Mouse (Mus musculus) T-helper 2 cell (primary cell): Measurements from ENCODE around the gene Cstf3.
"Not testable (repeated sequence)": the region's sequence is repeated elsewhere in the genome, so short reads cannot be mapped to it uniquely, and the experiment has no call there.

Experiments used
- in situ Hi-C: fragments of 300-600 bp; cut with MboI, MseI; formaldehyde crosslinking; loops from one replicate; pipeline ENCODE4 v1.15.1; 2025; ENCODE audit warnings: high pct_unique_total_duplicates

Cstf3 gene

GRCm38 (mm10) chr2:104590068-104590828, at the start of gene Cstf3:
TSS of gene Cstf3 (plus strand) at chr2:104590523.
- in situ Hi-C loops, result no loop called here

GRCm38 (mm10) chr2:104556711-104557110, 33.6 kb upstream of the Cstf3 start:
- in situ Hi-C loops, result not testable (repeated sequence)

DNA sequence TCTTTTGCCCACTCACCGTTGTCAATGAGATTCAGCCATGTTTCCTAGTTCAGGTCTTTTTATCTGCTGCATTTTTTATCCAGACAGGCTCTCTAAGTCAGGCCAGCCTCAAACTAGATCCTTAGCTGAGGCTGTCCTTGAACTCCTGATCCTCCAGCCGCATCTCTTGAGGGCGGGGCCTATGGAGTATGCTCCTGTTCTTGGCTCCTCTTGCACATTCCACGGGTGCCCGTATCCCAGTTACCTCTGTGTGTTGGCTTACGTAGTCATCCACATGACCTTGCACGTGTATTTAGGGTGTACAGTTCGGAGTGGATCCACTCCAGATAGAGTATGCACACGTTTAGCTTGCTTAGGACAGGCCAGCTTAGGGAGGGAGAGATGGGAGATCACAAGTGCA, 32.6 kb upstream of the Cstf3 start:
- in situ Hi-C loops, result no loop called here

- in situ Hi-C loops, result no loop called here
These were observed 32.0 kb upstream of the Cstf3 start for GRCm38 (mm10) chr2:104558326-104558725.

GRCm38 (mm10) chr2:104558938-104559337, 31.4 kb upstream of the Cstf3 start:
- in situ Hi-C loops, result no loop called here

DNA sequence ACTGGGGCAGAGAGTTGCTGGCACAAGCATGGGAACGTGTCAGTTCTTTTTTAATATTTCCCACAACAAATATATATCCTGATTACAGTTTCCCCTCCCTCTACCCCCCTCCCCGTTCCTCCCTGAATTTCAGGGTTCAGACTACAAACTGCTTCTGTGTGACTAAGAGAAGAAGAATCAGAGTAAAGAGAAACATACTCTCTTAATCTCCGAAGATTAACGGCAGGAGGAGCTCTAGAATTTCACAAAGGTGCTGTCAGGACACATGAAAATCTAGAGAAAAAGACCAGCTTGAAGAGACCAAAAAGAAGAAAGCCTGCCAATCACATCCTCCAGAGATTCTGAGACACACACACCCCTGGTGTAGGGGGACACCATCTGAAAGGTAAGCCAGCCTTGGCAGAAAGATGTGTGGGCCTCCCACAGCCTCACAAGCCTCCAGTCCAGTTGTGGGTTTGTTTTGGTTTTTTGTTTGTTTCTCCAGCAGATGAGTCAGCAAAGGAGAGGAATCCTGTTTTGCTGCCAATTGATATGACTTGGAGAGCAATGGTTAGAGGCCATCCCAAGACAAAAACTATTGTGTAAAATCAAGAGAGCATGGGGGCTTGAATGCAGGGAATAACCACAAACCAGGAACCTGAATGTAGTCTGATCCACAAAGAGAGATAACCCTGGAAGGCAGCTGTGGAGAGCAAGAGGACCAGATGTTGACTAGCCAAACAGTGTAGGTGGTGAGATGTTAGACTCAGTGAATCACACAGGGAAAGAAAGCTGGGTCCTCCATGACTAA, 30.5 kb upstream of the Cstf3 start:
- in situ Hi-C loops, result no loop called here

DNA sequence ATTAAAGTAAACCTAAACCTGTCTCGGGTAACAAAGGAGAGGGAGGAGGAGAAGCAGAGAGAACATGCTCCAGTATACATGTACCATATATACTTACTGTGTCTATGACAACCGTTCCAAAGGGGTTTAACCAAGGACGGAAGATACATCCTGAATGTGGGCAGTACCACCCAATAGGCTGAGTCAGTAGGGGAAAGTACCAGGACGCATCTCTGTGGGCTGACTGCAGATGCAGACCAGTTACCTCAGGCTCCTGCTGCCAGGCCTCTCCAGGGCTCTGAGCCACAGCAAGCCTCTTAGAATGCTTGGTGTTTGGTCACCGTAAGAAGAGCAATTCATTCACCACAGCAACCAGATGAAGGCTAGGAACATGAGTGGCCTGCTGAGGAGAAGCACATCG, 28.9 kb upstream of the Cstf3 start:
- in situ Hi-C loops, result no loop called here

GRCm38 (mm10) chr2:104561986-104562532, 28.3 kb upstream of the Cstf3 start:
- in situ Hi-C loops, result no loop called here

DNA sequence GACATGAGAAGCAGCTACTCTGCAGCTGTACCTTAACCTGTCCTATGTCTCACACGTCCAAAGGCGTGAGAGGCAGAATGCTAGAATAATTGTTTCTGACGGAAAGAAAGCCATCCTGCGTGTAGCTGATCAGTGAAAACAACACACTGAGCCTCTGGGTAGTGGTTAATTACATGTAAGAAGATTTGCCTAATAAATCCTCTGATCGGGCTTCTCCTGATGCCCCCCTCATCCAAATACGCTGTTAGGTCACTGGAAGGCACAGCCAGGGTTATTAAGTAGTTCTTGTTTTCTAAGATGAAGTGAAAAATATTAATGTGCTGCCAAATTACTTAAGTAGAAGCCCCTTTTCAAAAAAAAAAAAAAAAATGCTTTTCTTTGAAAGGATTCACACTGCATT, 18.3 kb upstream of the Cstf3 start:
- in situ Hi-C loops, result no loop called here

- in situ Hi-C loops, result loop anchor here (5.0 kb wide), 1 partner anchor 134 kb away; no protein-coding TSS in a partner anchor
These were observed 14.1 kb upstream of the Cstf3 start for GRCm38 (mm10) chr2:104576216-104576615.

DNA sequence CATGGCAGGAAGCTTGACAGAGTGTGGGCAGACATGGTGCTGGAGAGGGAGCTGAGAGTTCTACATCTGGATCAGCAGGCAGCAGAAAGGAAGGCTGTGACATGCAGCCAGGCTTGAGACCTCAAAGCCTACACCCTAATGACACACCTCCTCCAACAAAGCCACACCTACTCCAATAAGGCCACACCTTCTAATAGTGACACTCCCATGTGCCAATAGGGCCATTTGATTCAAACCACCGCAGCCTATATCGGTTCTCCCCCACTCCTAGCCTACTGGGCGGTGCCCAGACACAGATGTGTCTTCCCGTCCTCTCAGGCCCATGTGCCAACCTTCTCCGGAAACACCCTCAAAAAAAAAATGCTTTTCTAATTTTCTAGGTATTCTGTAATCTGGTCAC, 12.3 kb upstream of the Cstf3 start:
- in situ Hi-C loops, result loop anchor here (5.0 kb wide), 1 partner anchor 136 kb away; no protein-coding TSS in a partner anchor

DNA sequence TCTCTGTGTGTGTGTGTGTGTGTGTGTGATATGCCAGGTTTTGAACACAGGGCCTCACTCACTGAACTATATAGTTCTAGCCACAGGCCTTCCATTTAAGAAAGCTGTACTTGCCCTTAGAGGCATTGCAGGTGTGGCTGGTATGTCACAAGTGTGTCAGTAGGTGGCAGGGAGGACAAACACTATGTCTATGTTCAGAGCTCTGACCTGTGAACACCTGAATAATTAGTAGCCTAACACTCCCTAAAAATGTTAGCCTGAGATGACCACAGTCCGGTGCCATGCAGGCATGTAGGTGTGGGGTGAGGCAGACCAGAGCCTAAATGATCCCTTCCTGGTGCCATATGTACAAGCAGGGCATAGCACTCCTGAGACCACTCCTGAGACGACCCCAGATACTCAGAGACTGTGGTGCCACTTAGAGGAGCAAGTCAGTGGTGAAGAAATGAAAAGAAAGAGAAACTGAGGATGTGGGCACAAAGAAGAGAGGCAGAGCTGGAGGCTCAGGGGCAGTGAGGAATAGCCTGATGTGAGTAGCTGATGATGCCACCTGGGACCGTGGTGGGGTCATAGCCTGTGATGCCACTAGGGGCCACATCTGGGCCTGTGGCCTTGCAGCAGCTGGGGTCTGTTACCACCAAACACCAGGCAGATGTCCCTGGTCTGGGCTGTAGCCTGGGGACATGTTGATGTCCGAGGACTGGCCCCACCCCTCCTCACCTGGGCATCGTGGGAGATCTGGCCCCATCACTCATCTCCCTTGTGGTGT, 11.3 kb upstream of the Cstf3 start:
- in situ Hi-C loops, result loop anchor here (5.0 kb wide), 1 partner anchor 137 kb away; no protein-coding TSS in a partner anchor

- in situ Hi-C loops, result loop anchor here (5.0 to 10.0 kb wide), 2 partner anchors 138 to 445 kb away; no protein-coding TSS in a partner anchor
These were observed 10.4 kb upstream of the Cstf3 start for GRCm38 (mm10) chr2:104579784-104580446.

- in situ Hi-C loops, result loop anchor here (10.0 kb wide), 1 partner anchor 447 kb away; no protein-coding TSS in a partner anchor
These were observed 8.9 kb upstream of the Cstf3 start for GRCm38 (mm10) chr2:104581281-104581879.

- in situ Hi-C loops, result loop anchor here (10.0 kb wide), 1 partner anchor 448 kb away; no protein-coding TSS in a partner anchor
These were observed 7.3 kb upstream of the Cstf3 start for GRCm38 (mm10) chr2:104583032-104583431.

GRCm38 (mm10) chr2:104584226-104584625, 6.1 kb upstream of the Cstf3 start:
- in situ Hi-C loops, result loop anchor here (10.0 kb wide), 1 partner anchor 449 kb away; no protein-coding TSS in a partner anchor

GRCm38 (mm10) chr2:104585645-104586044, 4.7 kb upstream of the Cstf3 start:
- in situ Hi-C loops, result loop anchor here (10.0 kb wide), 1 partner anchor 451 kb away; no protein-coding TSS in a partner anchor

GRCm38 (mm10) chr2:104588552-104588951, 1.8 kb upstream of the Cstf3 start:
- in situ Hi-C loops, result loop anchor here (10.0 kb wide), 1 partner anchor 454 kb away; no protein-coding TSS in a partner anchor

DNA sequence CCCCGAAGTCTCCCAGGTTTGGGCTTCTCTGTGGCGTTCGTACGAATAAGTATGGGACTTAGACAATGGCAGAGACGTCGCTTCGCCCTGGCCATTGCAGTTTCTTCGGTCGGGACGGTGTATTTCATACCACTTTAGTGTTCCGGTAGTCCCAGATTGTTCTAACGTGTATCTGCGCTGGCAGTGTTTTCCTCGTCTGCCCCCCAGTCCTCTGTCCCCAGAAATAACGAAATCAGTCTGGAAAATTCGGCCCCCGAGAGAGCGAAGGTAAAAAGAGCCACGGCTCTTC, 450 bp downstream of the Cstf3 start:
- in situ Hi-C loops, result no loop called here

DNA sequence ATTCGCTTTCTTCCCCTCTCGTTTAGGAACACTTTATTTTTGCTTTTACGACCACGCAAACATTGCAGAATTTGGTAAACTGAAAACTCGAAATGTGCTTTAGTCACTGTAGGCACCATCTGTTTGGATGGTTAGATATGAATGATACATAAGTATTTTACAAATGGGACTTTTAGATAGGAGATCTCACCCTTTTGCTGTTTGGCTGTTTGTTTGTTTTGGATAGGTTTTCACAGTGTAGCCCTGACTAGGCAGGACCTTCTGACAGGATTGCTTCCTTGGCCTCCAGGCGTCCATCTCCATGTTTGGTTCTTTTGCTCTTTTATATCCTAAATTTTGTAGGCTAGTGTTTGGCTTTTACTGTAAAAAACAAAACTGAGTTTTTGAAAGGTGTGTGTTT, 818 bp downstream of the Cstf3 start:
- in situ Hi-C loops, result no loop called here
